Mouse (Mus musculus) brain, adult 10 weeks (tissue): ENCODE results near the gene 1700025C18Rik. TPM values are rescaled to one million over a fixed set of nuclear protein-coding genes. Genes with fewer than 3 reads are reported as not detected.

Source experiments
- polyA plus RNA-seq: library from polyadenylated mRNA; stranded (reverse); fragments of 350-450 nt; fragmentation: Illumina TruSeq; extraction: RNeasy Lipid Tissue Mini Kit (QIAGEN cat#74804); gene quantifications from one replicate; pipeline ENCODE4 v1.2.3, GENCODE M21; 2015; ENCODE audit warnings: low read depth, low replicate concordance

1700025C18Rik gene
- not detected for polyA plus RNA-seq

DNA sequence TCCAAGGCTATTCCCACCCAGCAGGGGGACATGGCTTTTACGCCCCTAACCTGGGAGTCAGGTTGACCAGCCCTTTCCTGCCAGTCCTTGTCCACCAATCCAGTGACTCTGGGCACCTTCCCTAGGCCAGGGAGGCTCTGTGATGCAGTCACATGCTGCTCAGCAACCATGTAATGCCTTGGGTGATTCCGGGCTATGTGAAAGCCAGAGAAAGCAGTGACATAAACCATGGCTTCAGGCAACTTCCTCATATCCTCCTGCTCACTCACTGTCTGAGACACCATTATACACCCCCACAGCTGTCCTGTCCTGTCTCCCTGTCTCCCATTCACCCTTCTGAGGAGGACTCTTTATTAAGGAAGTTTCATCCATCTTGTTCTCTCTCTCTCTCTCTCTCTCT is at the start of gene 1700025C18Rik:
Gene 1700025C18Rik, minus strand, starts transcription at position 101 of the 400 bp plus-strand sequence.

GRCm38 (mm10) chr2:165054888-165055852 is 35.4 kb downstream of the 1700025C18Rik start, which contains the start of gene Cd40:
Gene Cd40 (plus strand): TSS chr2:165055627.

DNA sequence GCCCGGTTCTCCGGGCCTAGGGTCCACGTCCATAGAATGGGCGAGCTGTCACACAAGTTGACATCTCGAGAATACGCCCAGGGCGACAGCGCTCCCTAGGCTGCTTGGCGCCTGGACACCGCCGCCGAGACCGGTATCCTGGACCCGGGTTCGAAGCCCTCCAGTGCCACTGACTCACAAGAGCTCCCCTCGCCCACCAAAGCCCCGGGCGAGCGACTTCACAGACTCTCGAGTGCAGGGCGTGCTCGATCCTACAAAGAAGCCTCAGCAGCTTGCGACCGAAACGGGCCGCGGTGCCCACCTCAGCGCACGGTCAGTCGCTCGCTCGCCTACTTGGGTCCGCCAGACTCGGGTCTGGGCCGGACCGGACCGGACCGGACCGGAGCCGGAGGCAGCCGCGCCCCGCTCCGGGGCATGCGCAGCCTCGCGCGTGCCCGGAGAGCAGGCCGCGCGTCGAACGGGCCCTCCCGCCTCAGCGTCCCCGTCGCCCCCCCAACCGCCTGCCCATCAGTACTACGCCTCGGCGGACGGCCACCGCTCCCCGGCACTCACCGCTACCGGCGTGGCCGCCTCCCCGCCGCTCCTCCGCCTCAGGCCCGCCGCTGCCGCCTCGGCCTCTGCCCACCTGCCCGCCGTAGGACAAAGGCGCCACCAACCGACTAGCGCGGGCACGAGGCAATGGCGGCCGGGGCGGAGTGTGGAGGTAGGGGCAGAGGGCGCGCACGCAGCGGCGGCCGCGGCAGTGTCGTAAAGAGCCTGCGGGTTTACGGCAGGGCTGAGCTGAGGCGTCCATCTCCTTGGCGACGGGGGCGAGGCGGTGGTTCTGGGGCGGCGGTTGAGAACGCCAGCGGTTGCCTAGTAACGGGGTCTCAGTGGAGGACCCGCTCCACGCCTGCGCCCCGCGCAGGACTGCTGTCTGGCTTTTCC is 56.2 kb downstream of the 1700025C18Rik start, which contains the start of gene Ncoa5:
Gene Ncoa5, minus strand, starts transcription at position 737 of the 927 bp plus-strand sequence.

Other genes with a start within 250 kb of the 1700025C18Rik start
- gene Pltp, start 233.0 kb downstream of the 1700025C18Rik start, polyA plus RNA-seq: 91.8 TPM
- 38.3 TPM for gene Pcif1, start 211.4 kb downstream of the 1700025C18Rik start, polyA plus RNA-seq
- 15.6 TPM for gene Zfp335, start 179.0 kb downstream of the 1700025C18Rik start, polyA plus RNA-seq
- 1.7 TPM for gene Mmp9, start 150.0 kb downstream of the 1700025C18Rik start, polyA plus RNA-seq
- 298 TPM for gene Slc12a5, start 129.9 kb downstream of the 1700025C18Rik start, polyA plus RNA-seq
- 40.9 TPM for gene Ncoa5, start 55.9 kb downstream of the 1700025C18Rik start, polyA plus RNA-seq
- gene Cd40, start 35.1 kb downstream of the 1700025C18Rik start, polyA plus RNA-seq: 2.1 TPM
- 19.6 TPM for gene Cdh22, start 144.1 kb upstream of the 1700025C18Rik start, polyA plus RNA-seq
- gene Slc35c2, start 197.1 kb upstream of the 1700025C18Rik start, polyA plus RNA-seq: 51.4 TPM
- 110 TPM for gene Elmo2, start 235.7 kb upstream of the 1700025C18Rik start, polyA plus RNA-seq